Mouse (Mus musculus): Measurements from ENCODE around the gene Rngtt. TPM values are rescaled to one million over a fixed set of nuclear protein-coding genes. Genes with fewer than 3 reads are reported as not detected.

The Rngtt gene
- polyA plus RNA-seq, 1 experiment from 2014 or later: 14.3 TPM

DNA sequence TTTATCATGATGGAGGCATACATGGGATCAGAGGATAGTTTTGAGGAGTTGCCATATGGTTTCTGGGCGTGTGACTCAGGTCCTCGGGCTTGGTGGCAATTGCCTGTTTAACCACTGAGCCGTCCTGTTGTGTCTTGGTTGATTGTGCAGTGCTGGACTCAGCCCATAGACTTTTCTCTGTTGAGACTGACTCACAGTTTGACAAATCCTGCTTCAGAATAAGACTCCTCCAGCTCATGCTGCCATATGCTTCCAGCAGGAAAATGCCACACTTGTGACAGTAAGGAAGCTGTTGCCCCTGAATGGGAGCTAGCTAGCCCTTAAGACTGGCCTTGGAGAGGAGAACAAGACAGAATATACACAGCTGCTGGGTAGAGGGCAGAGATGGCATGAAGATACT lies 149.7 kb downstream of the Rngtt start:
- WGBS: 88% methylated on average over 3 of the region's 3 CpGs

DNA sequence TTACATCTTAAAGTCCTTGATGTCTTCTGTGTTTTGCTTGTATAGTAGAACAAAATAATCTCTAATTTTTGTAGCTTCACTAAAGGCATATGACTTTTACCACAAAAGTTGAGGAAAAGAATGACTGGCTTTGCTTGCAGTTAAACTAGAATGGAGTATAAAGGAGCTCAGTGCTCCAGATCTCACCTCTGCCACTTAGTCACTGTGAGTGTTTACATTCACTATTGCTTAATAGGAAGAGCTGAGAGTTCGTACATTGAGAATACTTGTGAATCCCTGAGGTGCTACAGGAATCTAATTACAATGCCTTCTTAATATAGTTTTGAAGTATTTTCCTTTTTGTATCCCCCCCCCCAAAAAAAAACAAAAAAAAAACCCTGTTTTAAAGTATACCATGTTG lies 154.3 kb downstream of the Rngtt start:
- Histone ChIP-seq H3K36me3 (ENCODE audit: insufficient read depth, low read length) (no peaks in the 10 kb centered on the region), H3K27me3 (ENCODE audit: insufficient read depth, low read length) (no peaks in the 10 kb centered on the region), H3K4me3 (replicated peaks; ENCODE audit: low read depth, low read length) (no peak overlapping the region), H3K4me1 (replicated peaks; ENCODE audit: insufficient read depth, low read length) (no peaks in the 10 kb centered on the region), H3K4me2 (ENCODE audit: low read length) (no peak overlapping the region), H3K9me3 (replicated peaks; ENCODE audit: low read length) (no peaks in the 10 kb centered on the region), H3K9ac (ENCODE audit: low read depth, low read length) (no peak overlapping the region), H3K27ac (no peak overlapping the region)
- TF ChIP-seq CTCF (IDR thresholded peaks at IDR 0.05; ENCODE audit: low read depth): no peak
- 85% methylated on average over 1 of the region's 1 CpGs for WGBS
- no peak for ATAC-seq (replicated peaks; ENCODE audit: low FRiP score, low read depth)
- DNase-seq (ENCODE audit: low spot score): no peak

More for the DNA sequence above, 149.7 kb downstream of the Rngtt start:
- no peaks in the 10 kb centered on the region for H3K4me1 ChIP-seq (replicated peaks; ENCODE audit: insufficient read depth, low read length)
- no peak overlapping the region for H3K9ac ChIP-seq (ENCODE audit: low read depth, low read length)
- H3K9me3 ChIP-seq (replicated peaks; ENCODE audit: low read length): no peaks in the 10 kb centered on the region
- TF ChIP-seq CTCF (IDR thresholded peaks at IDR 0.05; ENCODE audit: low read depth): no peak
- no peaks in the 10 kb centered on the region for H3K36me3 ChIP-seq (ENCODE audit: insufficient read depth, low read length)
- no peak for DNase-seq (ENCODE audit: low spot score)
- no peaks in the 10 kb centered on the region for H3K27me3 ChIP-seq (ENCODE audit: insufficient read depth, low read length)
- no peak for ATAC-seq (replicated peaks; ENCODE audit: low FRiP score, low read depth)
- no peak overlapping the region for H3K4me3 ChIP-seq (replicated peaks; ENCODE audit: low read depth, low read length)
- H3K4me2 ChIP-seq (ENCODE audit: low read length): no peak overlapping the region
- H3K27ac ChIP-seq: no peak overlapping the region

DNA sequence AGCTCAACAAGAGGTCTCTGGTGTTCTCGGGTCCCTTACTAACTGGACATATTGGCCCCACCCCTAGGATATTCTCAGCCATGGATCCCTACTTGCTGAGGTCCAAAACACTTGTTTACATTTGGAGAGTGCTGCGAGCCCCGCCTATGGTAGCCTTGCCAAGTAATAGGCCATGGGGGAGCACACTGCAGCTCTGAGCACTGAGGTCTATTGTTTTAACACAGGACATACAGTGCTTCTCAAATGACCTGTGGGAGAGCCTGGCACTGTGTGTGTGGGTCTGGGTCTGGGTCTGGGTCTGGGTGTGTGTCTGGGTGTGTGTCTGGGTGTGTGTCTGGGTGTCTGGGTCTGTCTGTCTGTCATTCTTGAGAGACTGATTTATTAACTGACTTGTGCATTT lies 155.8 kb downstream of the Rngtt start:
- Histone ChIP-seq H3K4me1 (replicated peaks; ENCODE audit: insufficient read depth, low read length) (no peaks in the 10 kb centered on the region), H3K9me3 (replicated peaks; ENCODE audit: low read length) (no peaks in the 10 kb centered on the region), H3K27me3 (ENCODE audit: insufficient read depth, low read length) (no peaks in the 10 kb centered on the region), H3K27ac (no peak overlapping the region), H3K36me3 (ENCODE audit: insufficient read depth, low read length) (no peaks in the 10 kb centered on the region), H3K4me3 (replicated peaks; ENCODE audit: low read depth, low read length) (no peak overlapping the region), H3K4me2 (ENCODE audit: low read length) (no peak overlapping the region), H3K9ac (ENCODE audit: low read depth, low read length) (no peak overlapping the region)
- WGBS: 89% methylated on average over 3 of the region's 3 CpGs
- DNase-seq (ENCODE audit: low spot score) (no peak), ATAC-seq (replicated peaks; ENCODE audit: low FRiP score, low read depth) (no peak)
- TF ChIP-seq CTCF (IDR thresholded peaks at IDR 0.05; ENCODE audit: low read depth): no peak

DNA sequence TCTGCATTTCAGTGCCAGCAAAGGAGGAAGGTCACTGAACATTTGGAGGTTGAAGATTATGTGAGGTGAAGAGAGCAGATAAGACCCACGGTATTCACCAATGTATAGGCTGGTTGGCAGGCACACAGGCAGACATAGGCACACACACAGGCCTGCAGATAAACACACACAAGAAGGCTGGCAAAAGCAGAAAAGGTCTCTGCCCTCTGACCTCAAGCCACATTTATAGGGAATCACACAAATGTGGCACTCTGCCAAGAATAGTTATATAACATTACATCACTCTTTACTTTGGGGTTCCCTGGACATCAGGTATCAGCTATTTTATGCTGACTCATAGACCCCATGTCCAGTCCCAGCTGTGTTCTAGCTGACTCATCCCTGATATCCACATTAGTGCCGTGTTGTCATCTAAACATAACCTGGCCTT lies 156.9 kb downstream of the Rngtt start:
- ATAC-seq (replicated peaks; ENCODE audit: low FRiP score, low read depth) (no peak), DNase-seq (ENCODE audit: low spot score) (no peak)
- H3K9me3 ChIP-seq (replicated peaks; ENCODE audit: low read length): no peaks in the 10 kb centered on the region
- no peak overlapping the region for H3K27ac ChIP-seq
- no peak overlapping the region for H3K4me2 ChIP-seq (ENCODE audit: low read length)
- no peaks in the 10 kb centered on the region for H3K27me3 ChIP-seq (ENCODE audit: insufficient read depth, low read length)
- WGBS: 85% methylated on average over 2 of the region's 2 CpGs
- no peaks in the 10 kb centered on the region for H3K36me3 ChIP-seq (ENCODE audit: insufficient read depth, low read length)
- H3K4me3 ChIP-seq (replicated peaks; ENCODE audit: low read depth, low read length): no peak overlapping the region
- no peak overlapping the region for H3K9ac ChIP-seq (ENCODE audit: low read depth, low read length)
- no peak for TF ChIP-seq CTCF (IDR thresholded peaks at IDR 0.05; ENCODE audit: low read depth)
- H3K4me1 ChIP-seq (replicated peaks; ENCODE audit: insufficient read depth, low read length): no peaks in the 10 kb centered on the region

DNA sequence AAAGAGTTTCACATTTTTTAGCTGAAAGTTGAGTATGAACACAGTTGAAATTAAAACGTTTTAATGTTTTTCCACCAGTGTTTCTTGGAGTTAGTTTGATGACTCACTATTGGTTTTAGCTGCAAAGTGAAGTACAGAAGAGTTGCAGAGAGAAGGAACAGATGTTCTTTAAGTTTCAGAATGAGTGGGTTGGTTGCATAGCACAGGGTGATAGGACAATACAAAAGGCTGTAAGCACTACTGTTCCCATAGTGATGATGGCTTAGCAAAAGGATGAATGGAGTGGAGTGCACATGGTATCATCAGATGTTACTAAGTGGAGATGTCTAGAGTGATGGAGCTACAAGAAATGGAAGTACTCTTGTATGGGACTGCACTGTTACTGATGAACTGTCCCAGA lies 157.5 kb downstream of the Rngtt start:
- no peaks in the 10 kb centered on the region for H3K4me1 ChIP-seq (replicated peaks; ENCODE audit: insufficient read depth, low read length)
- H3K9me3 ChIP-seq (replicated peaks; ENCODE audit: low read length): no peaks in the 10 kb centered on the region
- no peaks in the 10 kb centered on the region for H3K27me3 ChIP-seq (ENCODE audit: insufficient read depth, low read length)
- no peak for ATAC-seq (replicated peaks; ENCODE audit: low FRiP score, low read depth)
- no peaks in the 10 kb centered on the region for H3K36me3 ChIP-seq (ENCODE audit: insufficient read depth, low read length)
- no peak overlapping the region for H3K4me3 ChIP-seq (replicated peaks; ENCODE audit: low read depth, low read length)
- H3K27ac ChIP-seq: no peak overlapping the region
- H3K9ac ChIP-seq (ENCODE audit: low read depth, low read length): no peak overlapping the region
- WGBS: 74% methylated on average over 1 of the region's 1 CpGs
- no peak for TF ChIP-seq CTCF (IDR thresholded peaks at IDR 0.05; ENCODE audit: low read depth)
- DNase-seq (ENCODE audit: low spot score): peak; percentile 12
- no peak overlapping the region for H3K4me2 ChIP-seq (ENCODE audit: low read length)

DNA sequence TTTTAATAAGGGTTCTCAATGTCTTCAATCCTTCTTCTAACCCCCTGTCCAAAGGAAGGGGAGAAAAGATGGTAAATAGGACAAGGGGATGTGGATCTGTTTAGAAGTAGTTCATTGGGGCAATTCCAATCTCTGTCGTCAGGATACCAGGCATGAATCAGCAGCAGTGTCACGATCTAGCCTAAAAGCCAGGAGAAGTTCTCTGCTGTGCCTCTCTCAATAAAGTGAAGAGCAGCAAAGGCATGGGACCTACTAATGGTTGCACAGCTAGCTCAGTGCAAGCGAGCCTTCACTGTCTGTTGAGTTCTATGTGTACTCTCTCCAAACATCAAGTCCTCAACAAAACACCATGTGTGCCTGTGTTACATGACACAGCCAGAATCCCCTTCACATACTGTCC lies 158.0 kb downstream of the Rngtt start:
- Histone ChIP-seq H3K4me1 (replicated peaks; ENCODE audit: insufficient read depth, low read length) (no peaks in the 10 kb centered on the region), H3K36me3 (ENCODE audit: insufficient read depth, low read length) (no peaks in the 10 kb centered on the region), H3K4me2 (ENCODE audit: low read length) (no peak overlapping the region), H3K4me3 (replicated peaks; ENCODE audit: low read depth, low read length) (no peak overlapping the region), H3K27me3 (ENCODE audit: insufficient read depth, low read length) (no peaks in the 10 kb centered on the region), H3K9me3 (replicated peaks; ENCODE audit: low read length) (no peaks in the 10 kb centered on the region), H3K9ac (ENCODE audit: low read depth, low read length) (no peak overlapping the region), H3K27ac (no peak overlapping the region)
- no peak for TF ChIP-seq CTCF (IDR thresholded peaks at IDR 0.05; ENCODE audit: low read depth)
- WGBS: 83% methylated on average over 3 of the region's 3 CpGs
- ATAC-seq (replicated peaks; ENCODE audit: low FRiP score, low read depth) (no peak), DNase-seq (ENCODE audit: low spot score) (no peak)

DNA sequence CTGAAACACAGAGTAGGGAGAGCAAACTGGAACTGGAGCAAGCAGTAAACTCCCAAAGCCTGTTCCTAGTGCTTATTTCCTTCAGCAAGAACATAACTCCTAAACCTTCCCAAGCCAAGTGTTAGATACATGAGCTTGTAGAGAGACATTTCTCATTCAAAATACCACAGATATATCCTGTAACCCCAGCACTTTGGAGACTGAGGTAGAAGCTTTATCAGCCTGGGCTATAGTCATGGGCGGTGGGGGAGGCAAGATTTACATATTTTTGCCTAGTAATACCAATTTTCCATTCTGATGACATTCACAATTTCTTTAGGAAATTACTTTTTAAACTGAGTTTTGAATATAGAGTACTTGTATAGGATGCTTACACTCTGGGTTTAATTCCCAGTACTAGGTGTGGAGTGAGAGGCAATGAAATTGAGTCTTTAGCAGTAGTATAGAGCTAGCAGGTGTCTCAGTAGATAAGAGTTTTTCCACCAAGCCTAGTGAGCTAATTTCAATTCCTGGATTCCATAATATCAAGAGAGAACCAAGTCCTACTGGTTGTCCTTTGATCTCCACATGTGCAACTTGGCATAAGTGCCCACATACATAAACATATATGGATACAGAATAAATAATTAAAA lies 160.7 kb downstream of the Rngtt start:
- no peaks in the 10 kb centered on the region for H3K27me3 ChIP-seq (ENCODE audit: insufficient read depth, low read length)
- H3K27ac ChIP-seq: no peak overlapping the region
- TF ChIP-seq CTCF (IDR thresholded peaks at IDR 0.05; ENCODE audit: low read depth): no peak
- H3K9ac ChIP-seq (ENCODE audit: low read depth, low read length): no peak overlapping the region
- no peaks in the 10 kb centered on the region for H3K36me3 ChIP-seq (ENCODE audit: insufficient read depth, low read length)
- 98% methylated on average over 1 of the region's 1 CpGs for WGBS
- ATAC-seq (replicated peaks; ENCODE audit: low FRiP score, low read depth) (no peak), DNase-seq (ENCODE audit: low spot score) (no peak)
- no peak overlapping the region for H3K4me2 ChIP-seq (ENCODE audit: low read length)
- no peaks in the 10 kb centered on the region for H3K9me3 ChIP-seq (replicated peaks; ENCODE audit: low read length)
- no peak overlapping the region for H3K4me3 ChIP-seq (replicated peaks; ENCODE audit: low read depth, low read length)
- no peaks in the 10 kb centered on the region for H3K4me1 ChIP-seq (replicated peaks; ENCODE audit: insufficient read depth, low read length)

All from kidney, postnatal 0 days (tissue).